In genomic region chr17:64815806-64816205, GRCm38 (mm10) we compare ENCODE assay signal across 28 mouse cellular contexts. TPM values are rescaled to one million over a fixed set of nuclear protein-coding genes. Genes with fewer than 3 reads are reported as not detected.
DNase-seq lines count a peak whose midpoint lies in the region; ATAC-seq and TF ChIP-seq lines count a peak whose summit lies in the region.
"Had no signal": no experiment of that assay in that cellular context is flagged by ENCODE, and none has a peak within 500 bp of the region (broad histone marks: within the 10 kb centered on the region; RNA-seq: fewer than 3 reads in every experiment).

No protein-coding gene starts in this region.

- H3K4me1 ChIP-seq in hindbrain, postnatal 0 days (ENCODE audit: insufficient read depth, low read length) = no peaks in the 10 kb centered on the region
- no peaks in the 10 kb centered on the region for H3K4me1 ChIP-seq in hindbrain, embryonic 14.5 days (replicated peaks; ENCODE audit: control insufficient read depth, insufficient read depth, low read length)
- H3K4me1 ChIP-seq: embryonic facial prominence, embryonic 13.5 days; embryonic facial prominence, embryonic 15.5 days; forebrain, embryonic 15.5 days had no signal

- 58% methylated on average over 2 of the region's 2 CpGs for whole genome bisulfite sequencing in hindbrain, postnatal 0 days
- 79% methylated on average over 2 of the region's 2 CpGs for WGBS in hindbrain, embryonic 14.5 days

- TF ChIP-seq POLR2A in brain, embryonic 14.5 days (IDR thresholded peaks at IDR 0.05; ENCODE audit: borderline replicate concordance, extremely low read depth, insufficient read depth, insufficient read length, poor library complexity, severe bottlenecking) = no peak

- no peak overlapping the region for H3K9ac ChIP-seq in hindbrain, postnatal 0 days (replicated peaks; ENCODE audit: low read length)
- no peak overlapping the region for H3K9ac ChIP-seq in hindbrain, embryonic 14.5 days
- H3K9ac ChIP-seq: embryonic facial prominence, embryonic 13.5 days; embryonic facial prominence, embryonic 15.5 days; forebrain, embryonic 13.5 days; forebrain, embryonic 15.5 days had no signal

- no peak overlapping the region for H3K27ac ChIP-seq in hindbrain, postnatal 0 days
- no peak overlapping the region for H3K27ac ChIP-seq in hindbrain, embryonic 14.5 days
- H3K27ac ChIP-seq: embryonic facial prominence, embryonic 13.5 days; embryonic facial prominence, embryonic 15.5 days; forebrain, embryonic 13.5 days; forebrain, embryonic 15.5 days had no signal

- no peaks in the 10 kb centered on the region for H3K27me3 ChIP-seq in hindbrain, postnatal 0 days (ENCODE audit: insufficient read depth, low read length)
- no peaks in the 10 kb centered on the region for H3K27me3 ChIP-seq in hindbrain, embryonic 14.5 days (ENCODE audit: control insufficient read depth, insufficient read depth, low read length)
- H3K27me3 ChIP-seq: embryonic facial prominence, embryonic 13.5 days; embryonic facial prominence, embryonic 15.5 days; forebrain, embryonic 13.5 days; forebrain, embryonic 15.5 days had no signal

- peak; percentile 66 to 70 for DNase-seq in cerebellum, postnatal 14 days
- DNase-seq in cerebellum, adult 18-20 months = no peak
- peak; percentile 30 for DNase-seq in hindbrain, postnatal 0 days (ENCODE audit: low spot score)
- no peak for DNase-seq in hindbrain, embryonic 14.5 days (ENCODE audit: low spot score)
- DNase-seq in brain, adult 2 months (ENCODE audit: low read depth, low spot score) = peak; percentile 50
- peak; percentile 25 for DNase-seq in brain, embryonic 14.5 days (ENCODE audit: low read depth)
- no peak for DNase-seq in lung, postnatal 25 days (ENCODE audit: low spot score)
- DNase-seq: adrenal gland, adult 2 months; adrenal gland, postnatal 10 days; adrenal gland, postnatal 25 days; cerebellum, adult 11-12 months; cerebellum, adult 8-10 months; cerebellum, adult 9-11 months; cerebellum, postnatal 36 days; embryo, embryonic 11 days had no signal

- no peak overlapping the region for H3K4me3 ChIP-seq in hindbrain, postnatal 0 days (ENCODE audit: low read length)
- H3K4me3 ChIP-seq in hindbrain, embryonic 14.5 days (replicated peaks; ENCODE audit: low read length) = no peak overlapping the region
- H3K4me3 ChIP-seq: embryonic facial prominence, embryonic 13.5 days; embryonic facial prominence, embryonic 15.5 days; erythroblast, embryonic 14.5 days; forebrain, embryonic 13.5 days; forebrain, embryonic 15.5 days had no signal

- no peaks in the 10 kb centered on the region for H3K9me3 ChIP-seq in hindbrain, postnatal 0 days (ENCODE audit: low read length)
- H3K9me3 ChIP-seq in hindbrain, embryonic 14.5 days (ENCODE audit: control insufficient read depth, low read length) = no peaks in the 10 kb centered on the region
- H3K9me3 ChIP-seq: embryonic facial prominence, embryonic 13.5 days; embryonic facial prominence, embryonic 15.5 days; forebrain, embryonic 13.5 days; forebrain, embryonic 15.5 days had no signal

- no peaks in the 10 kb centered on the region for H3K36me3 ChIP-seq in hindbrain, postnatal 0 days (ENCODE audit: insufficient read depth, low read length)
- no peaks in the 10 kb centered on the region for H3K36me3 ChIP-seq in hindbrain, embryonic 14.5 days (replicated peaks; ENCODE audit: control insufficient read depth, insufficient read depth)
- H3K36me3 ChIP-seq: embryonic facial prominence, embryonic 13.5 days; embryonic facial prominence, embryonic 15.5 days; forebrain, embryonic 15.5 days had no signal

- ATAC-seq in hindbrain, postnatal 0 days = no peak
- ATAC-seq in hindbrain, embryonic 14.5 days (ENCODE audit: low FRiP score) = no peak
- ATAC-seq: forebrain, embryonic 13.5 days; forebrain, embryonic 15.5 days had no signal

- TF ChIP-seq CTCF in hindbrain, postnatal 0 days (IDR thresholded peaks at IDR 0.05; ENCODE audit: low read depth) = no peak
- no peak for TF ChIP-seq CTCF in brain, embryonic 14.5 days (IDR thresholded peaks at IDR 0.05; ENCODE audit: borderline replicate concordance, extremely low read depth, insufficient read depth, insufficient read length)

- H3K4me2 ChIP-seq in hindbrain, postnatal 0 days (ENCODE audit: low read depth, low read length) = no peak overlapping the region
- no peak overlapping the region for H3K4me2 ChIP-seq in hindbrain, embryonic 14.5 days (replicated peaks)
- H3K4me2 ChIP-seq: embryonic facial prominence, embryonic 13.5 days; embryonic facial prominence, embryonic 15.5 days; forebrain, embryonic 13.5 days; forebrain, embryonic 15.5 days had no signal

RNA-seq across cellular contexts. Expression of gene 4930583I09Rik, which starts 20.1 kb away (rescaled TPM):
- not detected in 2 replicates for total RNA-seq in hindbrain, postnatal 0 days (2014; rRNA removed)
- not detected in 2 replicates for polyA plus RNA-seq in hindbrain, postnatal 0 days (2015; fragmentation: Nextera tagmentation; extraction: Ambion mirVana)
- not detected in 2 replicates for polyA plus RNA-seq in hindbrain, embryonic 14.5 days (2014; fragmentation: Nextera tagmentation; extraction: Ambion mirVana)
- polyA plus RNA-seq in brain, embryonic 14.5 days (2012; rRNA removed) = not detected in 2 replicates
- total RNA-seq: adrenal gland, adult 2 months; adrenal gland, postnatal 10 days; adrenal gland, postnatal 25 days; adrenal gland, postnatal 4 days; common myeloid progenitor, adult 5-6 weeks; ES-E14; MEL had no signal
- polyA plus RNA-seq: adrenal gland, adult 2 months; C2C12; embryonic facial prominence, embryonic 11.5 days; embryonic facial prominence, embryonic 13.5 days; embryonic facial prominence, embryonic 15.5 days; erythroblast, embryonic 14.5 days; forebrain, embryonic 11.5 days; forebrain, embryonic 13.5 days; forebrain, embryonic 15.5 days; frontal cortex, adult 2 months had no signal

Comparison
In these comparisons a context has a peak if more than half of its experiments do, and no peak if none do; other contexts are left out.
1. DNase-seq: peak in cerebellum, postnatal 14 days (2 of 2), hindbrain, postnatal 0 days (single experiment), brain, adult 2 months (single experiment) and brain, embryonic 14.5 days (single experiment); none in cerebellum, adult 18-20 months (0 of 2), hindbrain, embryonic 14.5 days (single experiment) and lung, postnatal 25 days (single experiment).